24 mouse cellular contexts compared by ENCODE assay signal in the genomic region with DNA sequence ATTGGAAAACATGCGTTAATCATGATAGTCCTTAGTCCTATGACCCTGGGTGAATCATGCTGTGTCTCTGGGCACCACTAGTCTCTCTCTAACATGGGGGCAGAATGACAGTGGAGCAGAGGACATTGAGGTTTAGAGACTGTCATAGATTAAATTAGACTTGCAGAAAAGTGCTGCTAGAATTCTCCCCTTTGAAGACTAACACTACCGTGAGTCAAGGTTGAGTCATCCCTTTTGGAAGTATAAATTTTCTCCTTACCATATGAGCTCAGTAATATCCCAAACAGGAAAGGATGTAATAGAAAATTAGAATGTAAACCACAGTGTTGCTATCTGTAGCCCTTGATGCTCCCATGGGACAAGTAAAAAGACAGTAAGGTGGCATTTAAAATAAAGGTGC.
DNase-seq lines count a peak whose midpoint lies in the region; ATAC-seq and TF ChIP-seq lines count a peak whose summit lies in the region.
"Had no signal": no experiment of that assay in that cellular context is flagged by ENCODE, and none has a peak within 500 bp of the region (broad histone marks: within the 10 kb centered on the region; RNA-seq: fewer than 3 reads in every experiment).

No protein-coding gene starts in this region.

- no peak for DNase-seq in left cerebral cortex, adult 2 months (ENCODE audit: extremely low spot score in 1 of 2, low spot score in 2 of 2)
- no peak for DNase-seq in left cerebral cortex, adult 18-20 months (ENCODE audit: low spot score in 2 of 2)
- DNase-seq in spleen, postnatal 14 days (ENCODE audit: low spot score in 2 of 2) = no peak
- DNase-seq: adrenal gland, postnatal 10 days; B cell, adult 2 months; cerebellum, adult 2 months; cerebellum, adult 9-11 months; cerebellum, postnatal 25 days; gastrocnemius, adult 2 months; gastrocnemius, postnatal 14 days; heart, adult 11 months had no signal

- no peaks in the 10 kb centered on the region for H3K27me3 ChIP-seq in C2C12 (ENCODE audit: control insufficient read depth, insufficient read depth, insufficient read length)
- H3K27me3 ChIP-seq: embryonic facial prominence, embryonic 12.5 days; embryonic facial prominence, embryonic 15.5 days; forebrain, embryonic 12.5 days; forebrain, embryonic 15.5 days; hindbrain, embryonic 12.5 days; hindbrain, embryonic 15.5 days had no signal

- intact Hi-C loops in left cerebral cortex, adult 2 months (cut with DNase I) = no loop called here

- H3ac ChIP-seq in C2C12 (ENCODE audit: control insufficient read depth, insufficient read length, low read depth) = no peak overlapping the region

- H3K4me3 ChIP-seq in left cerebral cortex, adult 2 months = no peak overlapping the region
- no peak overlapping the region for H3K4me3 ChIP-seq in C2C12 (ENCODE audit: insufficient read depth, poor library complexity, severe bottlenecking)
- H3K4me3 ChIP-seq in embryonic fibroblast, embryonic 13.5 days (ENCODE audit: insufficient read depth, low read length) = no peak overlapping the region
- H3K4me3 ChIP-seq: embryonic facial prominence, embryonic 12.5 days; embryonic facial prominence, embryonic 15.5 days; erythroblast, embryonic 14.5 days; forebrain, embryonic 12.5 days; forebrain, embryonic 15.5 days; gastrocnemius, adult 2 months; hindbrain, embryonic 12.5 days; hindbrain, embryonic 15.5 days had no signal

- no peaks in the 10 kb centered on the region for H3K79me2 ChIP-seq in C2C12 (ENCODE audit: control insufficient read depth, insufficient read depth)

- no peak for TF ChIP-seq POLR2A in embryonic fibroblast, embryonic 13.5 days (IDR thresholded peaks at IDR 0.05; ENCODE audit: low read depth, low read length)

- no peaks in the 10 kb centered on the region for H3K79me3 ChIP-seq in C2C12 (ENCODE audit: low read depth)

- H3K36me3 ChIP-seq in C2C12 (ENCODE audit: control insufficient read depth, insufficient read depth) = no peaks in the 10 kb centered on the region
- H3K36me3 ChIP-seq: embryonic facial prominence, embryonic 12.5 days; embryonic facial prominence, embryonic 15.5 days; forebrain, embryonic 12.5 days; forebrain, embryonic 15.5 days; hindbrain, embryonic 12.5 days; hindbrain, embryonic 15.5 days had no signal

- TF ChIP-seq CTCF in left cerebral cortex, adult 2 months (IDR thresholded peaks at IDR 0.05) = no peak
- no peak for TF ChIP-seq CTCF in C2C12 (IDR thresholded peaks at IDR 0.05; ENCODE audit: control insufficient read depth, insufficient read depth, insufficient read length)
- no peak for TF ChIP-seq CTCF in embryonic fibroblast, embryonic 13.5 days (IDR thresholded peaks at IDR 0.05; ENCODE audit: borderline replicate concordance, insufficient read depth, low read length)

- peaks cover 5% of the 10 kb centered on the region; the same call in 1 of the 2 replicates for H3K4me1 ChIP-seq in embryonic fibroblast, embryonic 13.5 days (ENCODE audit: control insufficient read depth, insufficient read depth, low read length)
- H3K4me1 ChIP-seq: embryonic facial prominence, embryonic 12.5 days; embryonic facial prominence, embryonic 15.5 days; forebrain, embryonic 12.5 days; forebrain, embryonic 15.5 days; hindbrain, embryonic 12.5 days; hindbrain, embryonic 15.5 days had no signal

- H3K27ac ChIP-seq in left cerebral cortex, adult 2 months = peak overlapping the region; percentile 54
- H3K27ac ChIP-seq in embryonic fibroblast, embryonic 13.5 days (ENCODE audit: insufficient read depth, low read length) = peak overlapping the region; percentile 34; the same call in 1 of the 2 replicates
- H3K27ac ChIP-seq: embryonic facial prominence, embryonic 12.5 days; embryonic facial prominence, embryonic 15.5 days; forebrain, embryonic 12.5 days; forebrain, embryonic 15.5 days; gastrocnemius, adult 2 months; hindbrain, embryonic 12.5 days; hindbrain, embryonic 15.5 days had no signal

- ATAC-seq in cerebellum, adult (ENCODE audit: insufficient number of reproducible peaks, low FRiP score, low TSS enrichment) = no peak
- ATAC-seq: activated CD4-positive, CD25-positive, alpha-beta regulatory T cell, adult 4 months; CD4-positive, CD25-positive, alpha-beta regulatory T cell, adult 4 months; forebrain, embryonic 15.5 days; intestine, postnatal 0 days had no signal

TF ChIP-seq in C2C12, 6 proteins besides CTCF, POLR2A, EP300 and RAD21:
- TF ChIP-seq MYOD1 (IDR thresholded peaks at IDR 0.05; ENCODE audit: control insufficient read depth, insufficient read length, low read depth) = no peak
- peak; percentile 60 for TF ChIP-seq FOSL1 (IDR thresholded peaks at IDR 0.05; ENCODE audit: insufficient read depth, low read length, poor library complexity, severe bottlenecking)
TF ChIP-seq in C2C12: peak in this region for 1.
